Comparison of ENCODE assay signal across 25 mouse cellular contexts in the genomic region with DNA sequence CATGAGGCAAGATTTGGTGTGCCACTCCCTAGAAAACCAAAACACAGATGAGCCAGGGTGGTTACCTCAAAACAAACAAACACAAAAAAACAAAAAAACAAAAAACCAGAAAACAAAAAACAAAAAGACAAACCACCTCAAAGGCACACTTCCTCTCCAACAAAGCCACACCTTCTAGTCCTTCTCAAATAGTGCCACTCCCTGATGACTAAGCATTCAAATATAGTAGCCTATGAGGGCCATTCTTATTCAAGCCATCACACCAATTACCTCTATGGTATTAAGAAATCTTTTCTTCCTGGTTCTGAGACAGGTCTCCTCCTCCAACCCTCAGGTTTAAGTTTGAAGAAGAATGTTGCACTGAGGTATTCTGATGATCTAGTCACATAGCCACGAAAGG.
DNase-seq lines count a peak whose midpoint lies in the region; ATAC-seq and TF ChIP-seq lines count a peak whose summit lies in the region.
"Had no signal": no experiment of that assay in that cellular context is flagged by ENCODE, and none has a peak within 500 bp of the region (broad histone marks: within the 10 kb centered on the region; RNA-seq: fewer than 3 reads in every experiment).

No protein-coding gene starts in this region.

- no peaks in the 10 kb centered on the region for H3K79me2 ChIP-seq in MEL (ENCODE audit: control insufficient read depth, insufficient read depth, low read length, poor library complexity)

- no peaks in the 10 kb centered on the region for H3K27me3 ChIP-seq in MEL (ENCODE audit: control insufficient read depth in 1 of 2, insufficient read depth in 2 of 2, low read length in 2 of 2)
- no peaks in the 10 kb centered on the region for H3K27me3 ChIP-seq in liver, embryonic 12.5 days (replicated peaks)
- H3K27me3 ChIP-seq: heart, embryonic 13.5 days; limb, embryonic 12.5 days had no signal

- TF ChIP-seq CTCF in MEL (IDR thresholded peaks at IDR 0.05 in 2 of 3, conservative IDR thresholded peaks at IDR 0.05 in 1 of 3; ENCODE audit: control insufficient read depth in 1 of 3, insufficient read depth in 1 of 3, low read depth in 2 of 3, low read length in 3 of 3, poor library complexity in 1 of 3, severe bottlenecking in 1 of 3): no peak
- no peak for TF ChIP-seq CTCF in bone marrow macrophage, adult 2 months (IDR thresholded peaks at IDR 0.05; ENCODE audit: low read depth, low read length)
- TF ChIP-seq CTCF in layer of hippocampus, adult 2 months (conservative IDR thresholded peaks at IDR 0.05): no peak

- H3K4me2 ChIP-seq in liver, embryonic 12.5 days: no peak overlapping the region
- H3K4me2 ChIP-seq: heart, embryonic 13.5 days; limb, embryonic 12.5 days; liver, embryonic 11.5 days; midbrain, embryonic 11.5 days had no signal

- no peak for TF ChIP-seq POLR2A in MEL (IDR thresholded peaks at IDR 0.05; ENCODE audit: control insufficient read depth in 1 of 2, insufficient read depth in 1 of 2, low read depth in 1 of 2, low read length in 2 of 2, poor library complexity in 1 of 2)
- TF ChIP-seq POLR2A in bone marrow macrophage, adult 2 months (IDR thresholded peaks at IDR 0.05; ENCODE audit: borderline replicate concordance, low read depth, low read length): no peak

- peaks cover 0 to 11% of the 10 kb centered on the region in 2 experiments; a peak in 2 of 4 replicates for H3K36me3 ChIP-seq in MEL (ENCODE audit: control insufficient read depth in 1 of 2, insufficient read depth in 2 of 2, low read length in 2 of 2)
- no peaks in the 10 kb centered on the region for H3K36me3 ChIP-seq in liver, embryonic 12.5 days
- H3K36me3 ChIP-seq: heart, embryonic 13.5 days; hindbrain, embryonic 10.5 days; limb, embryonic 12.5 days had no signal

- TF ChIP-seq RAD21 in MEL (IDR thresholded peaks at IDR 0.05; ENCODE audit: low read depth, low read length): no peak

- 72% methylated on average over 1 of the region's 1 CpGs for WGBS in liver, embryonic 12.5 days (ENCODE audit: insufficient replicate concordance)

- peak overlapping the region; percentile 89 for H3K27ac ChIP-seq in MEL (ENCODE audit: control insufficient read depth, low read depth, low read length)
- peak overlapping the region; percentile 97 for H3K27ac ChIP-seq in bone marrow macrophage, adult 2 months (ENCODE audit: insufficient read depth, low read depth, low read length)
- no peak overlapping the region for H3K27ac ChIP-seq in layer of hippocampus, adult 2 months
- no peak overlapping the region for H3K27ac ChIP-seq in liver, embryonic 12.5 days
- H3K27ac ChIP-seq: heart, embryonic 13.5 days; hindbrain, embryonic 10.5 days had no signal

- DNase-seq in MEL (ENCODE audit: low read depth, low spot score): no peak
- no peak for DNase-seq in layer of hippocampus, adult 2 months (ENCODE audit: low spot score in 2 of 2)
- no peak for DNase-seq in lung, adult 18-20 months
- DNase-seq: adrenal gland, postnatal 14 days; cerebellum, adult 2 months; cerebellum, postnatal 14 days; heart, postnatal 10 days; kidney, adult 9 months; kidney, postnatal 14 days; liver, postnatal 0 days; right cerebral cortex, postnatal 4 days had no signal

- TF ChIP-seq EP300 in MEL (IDR thresholded peaks at IDR 0.05; ENCODE audit: low read depth in 1 of 2, low read length in 2 of 2): no peak

- ATAC-seq in neutrophil, adult 5-6 weeks (ENCODE audit: extremely low read depth, insufficient number of reproducible peaks, low FRiP score, poor library complexity, severe bottlenecking): peak; percentile 23
- no peak for ATAC-seq in liver, embryonic 12.5 days
- ATAC-seq: forebrain, embryonic 16.5 days; hindbrain, embryonic 16.5 days; intestine, embryonic 16.5 days; liver, postnatal 0 days; lung, postnatal 0 days; midbrain, embryonic 16.5 days had no signal

- no peaks in the 10 kb centered on the region for H3K9me3 ChIP-seq in MEL (replicated peaks; ENCODE audit: insufficient read depth, low read length)
- H3K9me3 ChIP-seq in liver, embryonic 12.5 days (replicated peaks): 0 out of 2 replicates have a peak, but pooled peaks cover 3% of the 10 kb centered on the region
- H3K9me3 ChIP-seq: heart, embryonic 13.5 days; hindbrain, embryonic 10.5 days; limb, embryonic 12.5 days had no signal

- H3K9ac ChIP-seq in MEL (ENCODE audit: control insufficient read depth, low read depth, low read length, poor library complexity, severe bottlenecking): no peak overlapping the region
- no peak overlapping the region for H3K9ac ChIP-seq in liver, embryonic 12.5 days
- H3K9ac ChIP-seq: heart, embryonic 13.5 days; limb, embryonic 12.5 days; liver, postnatal 0 days had no signal

- H3K4me1 ChIP-seq in MEL (ENCODE audit: control insufficient read depth in 1 of 2, insufficient read depth in 2 of 2, low read length in 2 of 2): peaks cover 13 to 14% of the 10 kb centered on the region in 2 experiments
- H3K4me1 ChIP-seq in bone marrow macrophage, adult 2 months (ENCODE audit: control insufficient read depth, insufficient read depth, low read length): peaks cover 58% of the 10 kb centered on the region
- H3K4me1 ChIP-seq in liver, embryonic 12.5 days: peaks cover 35% of the 10 kb centered on the region

- H3K4me3 ChIP-seq in MEL (ENCODE audit: control insufficient read depth in 1 of 2, insufficient read depth in 1 of 2, low read depth in 2 of 2, low read length in 2 of 2): no peak overlapping the region
- no peak overlapping the region for H3K4me3 ChIP-seq in bone marrow macrophage, adult 2 months (ENCODE audit: insufficient read depth, low read length)
- H3K4me3 ChIP-seq in layer of hippocampus, adult 2 months: no peak overlapping the region
- H3K4me3 ChIP-seq in liver, embryonic 12.5 days: no peak overlapping the region
- H3K4me3 ChIP-seq: erythroblast, embryonic 14.5 days; heart, embryonic 13.5 days; hindbrain, embryonic 10.5 days; limb, embryonic 12.5 days had no signal

TF ChIP-seq in MEL, 35 proteins besides CTCF, POLR2A, EP300 and RAD21:
- TF ChIP-seq SMC3 (IDR thresholded peaks at IDR 0.05; ENCODE audit: low read depth, low read length): no peak
- no peak for TF ChIP-seq ELF1 (IDR thresholded peaks at IDR 0.05; ENCODE audit: low read depth, low read length)
- no peak for TF ChIP-seq E2F4 (IDR thresholded peaks at IDR 0.05; ENCODE audit: borderline replicate concordance, low read depth, low read length)
- no peak for TF ChIP-seq MYC (IDR thresholded peaks at IDR 0.05; ENCODE audit: low read depth, low read length)
- TF ChIP-seq JUND (IDR thresholded peaks at IDR 0.05; ENCODE audit: low read depth, low read length): no peak
- TF ChIP-seq USF1 (IDR thresholded peaks at IDR 0.05; ENCODE audit: low read depth, low read length): no peak
- no peak for TF ChIP-seq ZMIZ1 (IDR thresholded peaks at IDR 0.05; ENCODE audit: low read depth, low read length)
- no peak for TF ChIP-seq KAT2A (conservative IDR thresholded peaks at IDR 0.05; ENCODE audit: low read depth, low read length)
- TF ChIP-seq MAFK (IDR thresholded peaks at IDR 0.05; ENCODE audit: borderline replicate concordance, low read depth, low read length): no peak
- TF ChIP-seq MXI1 (IDR thresholded peaks at IDR 0.05; ENCODE audit: low read depth, low read length): no peak
- TF ChIP-seq ZC3H11A (IDR thresholded peaks at IDR 0.05; ENCODE audit: low read depth, low read length): no peak
- TF ChIP-seq POLR2AphosphoS5 (IDR thresholded peaks at IDR 0.05; ENCODE audit: borderline replicate concordance, low read depth, low read length): no peak
- no peak for TF ChIP-seq ZKSCAN1 (IDR thresholded peaks at IDR 0.05; ENCODE audit: low read depth, low read length)

Comparison
In these comparisons a context has a peak if more than half of its experiments do, and no peak if none do; other contexts are left out.
1. H3K27ac ChIP-seq: peak in MEL (single experiment) and bone marrow macrophage, adult 2 months (single experiment); none in layer of hippocampus, adult 2 months (single experiment) and liver, embryonic 12.5 days (single experiment).